Mouse (Mus musculus) cortical plate, adult 2 months (tissue): ENCODE measurements around the gene Pbsn. TPM values are rescaled to one million over a fixed set of nuclear protein-coding genes. Genes with fewer than 3 reads are reported as not detected.
A peak's percentile ranks its signal among the peaks of the same experiment; 100 is the strongest.

Experiments
- H3K27ac ChIP-seq: fragments of 200-500 bp; 2 replicates; pipeline ENCODE4 v1.5.1; 2012; ENCODE audit warnings: low read length, control low read depth, inconsistent platforms; ENCODE audit not compliant: insufficient read depth
- H3K4me1 ChIP-seq: fragments of 200-500 bp; 2 replicates; pipeline ENCODE4 v1.6.1; 2011; ENCODE audit warnings: low read length; ENCODE audit not compliant: control insufficient read depth, insufficient read depth
- H3K4me3 ChIP-seq: fragments of 200-500 bp; 2 replicates; pipeline ENCODE4 v1.5.1; 2011; ENCODE audit warnings: mild to moderate bottlenecking, low read length, control low read depth; ENCODE audit not compliant: insufficient read depth
- CTCF ChIP-seq: fragments of 200-500 bp; IDR thresholded peaks from 2 replicates; pipeline ENCODE4 v1.5.1; 2011; ENCODE audit warnings: mild to moderate bottlenecking, control low read depth, low read length; ENCODE audit not compliant: insufficient read depth; ENCODE audit errors: extremely low read depth
- POLR2A ChIP-seq: fragments of 200-500 bp; IDR thresholded peaks from 2 replicates; pipeline ENCODE4 v1.6.1; 2011; ENCODE audit warnings: mild to moderate bottlenecking, low read length, control low read depth; ENCODE audit not compliant: insufficient read depth; ENCODE audit errors: extremely low read depth
- polyA plus RNA-seq: library from polyadenylated mRNA; depleted of rRNA; stranded (reverse); fragments of >200 nt; gene quantifications from 2 replicates; pipeline ENCODE4 v1.2.3, GENCODE M21; 2012; rRNA removed

Pbsn gene
- polyA plus RNA-seq, 1 experiment = not detected

GRCm38 (mm10) chrX:77796238-77796835 is 57.1 kb downstream of the Pbsn start, which contains the start of gene Prkx:
Prkx (minus strand) TSS chrX:77796278.
- 0 out of 2 replicates have a peak, but pooled peaks cover 3% of the 10 kb centered on the region for H3K4me1 ChIP-seq
- TF ChIP-seq POLR2A = no peak
- TF ChIP-seq CTCF = no peak
- peak within 1 kb of the TSS; percentile 86 for H3K27ac ChIP-seq
- H3K4me3 ChIP-seq = peak within 1 kb of the TSS; percentile 94

GRCm38 (mm10) chrX:77795858-77796174 is 57.6 kb downstream of the Pbsn start:
- peak overlapping the region; percentile 86 for H3K27ac ChIP-seq
- TF ChIP-seq POLR2A (peak; percentile 65; the same call in 1 of the 2 replicates), CTCF (no peak)
- H3K4me1 ChIP-seq = 0 out of 2 replicates have a peak, but pooled peaks cover 3% of the 10 kb centered on the region
- H3K4me3 ChIP-seq = peak overlapping the region; percentile 94

- Histone ChIP-seq H3K27ac (peak overlapping the region; percentile 86), H3K4me3 (peak overlapping the region; percentile 94)
Measured at GRCm38 (mm10) chrX:77794962-77795857, 58.2 kb downstream of the Pbsn start.

GRCm38 (mm10) chrX:77788675-77789074 is 64.7 kb downstream of the Pbsn start:
- Histone ChIP-seq H3K27ac (no peak overlapping the region), H3K4me1 (peaks cover 1% of the 10 kb centered on the region; the same call in 1 of the 2 replicates), H3K4me3 (no peak overlapping the region)
- TF ChIP-seq POLR2A = no peak
- no peak for TF ChIP-seq CTCF

More at GRCm38 (mm10) chrX:77794962-77795857, 58.2 kb downstream of the Pbsn start:
- TF ChIP-seq POLR2A (no peak), CTCF (no peak)
- 0 out of 2 replicates have a peak, but pooled peaks cover 3% of the 10 kb centered on the region for H3K4me1 ChIP-seq

Other genes with a start within 250 kb of the Pbsn start
- 8.7 and 9.1 TPM in 2 replicates for gene Prkx, start 57.3 kb downstream of the Pbsn start, polyA plus RNA-seq
- not detected in 2 replicates for gene Gm14744, start 11.1 kb upstream of the Pbsn start, polyA plus RNA-seq
- not detected in 2 replicates for gene 5430402E10Rik, start 71.4 kb upstream of the Pbsn start, polyA plus RNA-seq
- gene Obp1a, start 237.8 kb upstream of the Pbsn start, polyA plus RNA-seq = not detected in 2 replicates